Mouse (Mus musculus) embryo, embryonic 11 days (tissue): ENCODE results near the gene Bcl3.

Experiments
- DNase-seq: peaks from one replicate; pipeline ENCODE4 v3.0.0-alpha.2; 2015

Gene Bcl3

GRCm38 (mm10) chr7:19831837-19832236 is 9.3 kb upstream of the Bcl3 start:
- no peak for DNase-seq

GRCm38 (mm10) chr7:19830682-19831156 is 8.1 kb upstream of the Bcl3 start:
- DNase-seq = no peak

- DNase-seq = no peak
Observed at GRCm38 (mm10) chr7:19829694-19830093, 7.1 kb upstream of the Bcl3 start.

- DNase-seq = no peak
Observed at GRCm38 (mm10) chr7:19826756-19827155, 4.2 kb upstream of the Bcl3 start.

GRCm38 (mm10) chr7:19824182-19824973 is 1.8 kb upstream of the Bcl3 start:
- peak; percentile 92 for DNase-seq

- peak; percentile 27 for DNase-seq
Observed at GRCm38 (mm10) chr7:19823256-19824181, 949 bp upstream of the Bcl3 start.

GRCm38 (mm10) chr7:19822193-19822592 is 377 bp downstream of the Bcl3 start:
- no peak for DNase-seq

GRCm38 (mm10) chr7:19821633-19822032 is 937 bp downstream of the Bcl3 start:
- DNase-seq = no peak

- DNase-seq = no peak
Observed at GRCm38 (mm10) chr7:19820347-19821048, 2.1 kb downstream of the Bcl3 start.

GRCm38 (mm10) chr7:19818875-19819274 is 3.7 kb downstream of the Bcl3 start:
- no peak for DNase-seq

- DNase-seq = no peak
Observed at GRCm38 (mm10) chr7:19818440-19818839, 4.1 kb downstream of the Bcl3 start.

GRCm38 (mm10) chr7:19817382-19818105 is 5.0 kb downstream of the Bcl3 start:
- DNase-seq = peak; percentile 72

- DNase-seq = peak; percentile 84
Observed at GRCm38 (mm10) chr7:19816224-19816771, 6.3 kb downstream of the Bcl3 start.

GRCm38 (mm10) chr7:19815296-19816223 is 7.0 kb downstream of the Bcl3 start:
- DNase-seq = no peak

- no peak for DNase-seq
Observed at GRCm38 (mm10) chr7:19813579-19814122, 8.9 kb downstream of the Bcl3 start.

GRCm38 (mm10) chr7:19813161-19813560 is 9.4 kb downstream of the Bcl3 start:
- DNase-seq = no peak

- peak; percentile 59 for DNase-seq
Observed at GRCm38 (mm10) chr7:19811114-19811513, 11.5 kb downstream of the Bcl3 start.

GRCm38 (mm10) chr7:19809369-19809768 is 13.2 kb downstream of the Bcl3 start:
- DNase-seq = peak; percentile 55

GRCm38 (mm10) chr7:19806356-19806969 is 16.1 kb downstream of the Bcl3 start:
- no peak for DNase-seq

GRCm38 (mm10) chr7:19802995-19803394 is 19.6 kb downstream of the Bcl3 start:
- DNase-seq = peak; percentile 67
